Mouse (Mus musculus) midbrain, embryonic 16.5 days (tissue): ENCODE results near the gene Lrrc32. TPM values are rescaled to one million over a fixed set of nuclear protein-coding genes. Genes with fewer than 3 reads are reported as not detected.

Experiments used
- ATAC-seq: fragments of 200-750 bp; cut with Nextera tagmentation; 2 replicates; pipeline ENCODE4 v1.8.0; 2017; ENCODE audit warnings: moderate TSS enrichment
- H3K27ac ChIP-seq: fragments of 300-500 bp; sonication (generic); 2 replicates; pipeline ENCODE4 v1.5.1; 2014; ENCODE audit warnings: mild to moderate bottlenecking, low read length, mixed read lengths
- H3K27me3 ChIP-seq: fragments of 300-500 bp; sonication (generic); 2 replicates; pipeline ENCODE4 v1.6.1; 2014; ENCODE audit warnings: low read depth, low read length, mixed read lengths; ENCODE audit not compliant: control insufficient read depth, insufficient read depth
- H3K36me3 ChIP-seq: fragments of 300-500 bp; sonication (generic); 2 replicates; pipeline ENCODE4 v1.6.1; 2014; ENCODE audit warnings: mild to moderate bottlenecking, low read length, moderate library complexity, mixed read lengths; ENCODE audit not compliant: control insufficient read depth, insufficient read depth
- H3K4me1 ChIP-seq: fragments of 300-500 bp; sonication (generic); 2 replicates; pipeline ENCODE4 v1.6.1; 2014; ENCODE audit warnings: mild to moderate bottlenecking, low read length, mixed read lengths; ENCODE audit not compliant: control insufficient read depth, insufficient read depth
- H3K4me2 ChIP-seq: fragments of 300-500 bp; sonication (generic); 2 replicates; pipeline ENCODE4 v1.6.1; 2014; ENCODE audit warnings: mild to moderate bottlenecking, low read length, mixed read lengths
- H3K4me3 ChIP-seq: fragments of 300-500 bp; sonication (generic); 2 replicates; pipeline ENCODE4 v1.5.1; 2014; ENCODE audit warnings: low read depth, mild to moderate bottlenecking, low read length, moderate library complexity, mixed read lengths
- H3K9ac ChIP-seq: fragments of 300-500 bp; sonication (generic); 2 replicates; pipeline ENCODE4 v1.6.1; 2014; ENCODE audit warnings: low read depth, low read length, mixed read lengths
- H3K9me3 ChIP-seq: fragments of 300-500 bp; sonication (generic); replicated peaks from 2 replicates; pipeline ENCODE4 v1.6.1; 2014; ENCODE audit warnings: mild to moderate bottlenecking, low read length, mixed read lengths; ENCODE audit not compliant: control insufficient read depth, poor library complexity, severe bottlenecking
- WGBS: fragments of 180-500 bp; shearing (Covaris S2); extraction: QIAGEN DNeasy Blood & Tissue Kit; methylation state at CpG from one replicate; pipeline ENCODE4 v1.1.7; 2014; 5-methylcytosine and 5-hydroxymethylcytosine counted together
- polyA plus RNA-seq: library from polyadenylated mRNA; unstranded; fragments of >200 nt; fragmentation: Nextera tagmentation; extraction: Ambion mirVana; gene quantifications from 2 replicates; pipeline ENCODE4 v1.2.1, GENCODE M21; 2015

Lrrc32 gene
- polyA plus RNA-seq, 1 experiment from 2014 or later = 4.6 TPM

- H3K9me3 ChIP-seq = no peaks in the 10 kb centered on the region
- H3K27ac ChIP-seq = no peak overlapping the region
- 90% methylated on average over 6 of the region's 6 CpGs for WGBS
- ATAC-seq = no peak
- no peaks in the 10 kb centered on the region for H3K27me3 ChIP-seq
- no peak overlapping the region for H3K9ac ChIP-seq
- no peaks in the 10 kb centered on the region for H3K36me3 ChIP-seq
- peaks cover 7% of the 10 kb centered on the region; the same call in 1 of the 2 replicates for H3K4me1 ChIP-seq
- no peak overlapping the region for H3K4me3 ChIP-seq
- H3K4me2 ChIP-seq = no peak overlapping the region
Observed at GRCm38 (mm10) chr7:98535191-98535590, 46.1 kb downstream of the Lrrc32 start.

GRCm38 (mm10) chr7:98535882-98536281, 46.8 kb downstream of the Lrrc32 start:
- Histone ChIP-seq H3K9me3 (no peaks in the 10 kb centered on the region), H3K27ac (no peak overlapping the region), H3K4me1 (peaks cover 7% of the 10 kb centered on the region; the same call in 1 of the 2 replicates), H3K9ac (no peak overlapping the region), H3K4me3 (no peak overlapping the region), H3K27me3 (no peaks in the 10 kb centered on the region), H3K4me2 (no peak overlapping the region), H3K36me3 (no peaks in the 10 kb centered on the region)
- ATAC-seq = no peak
- 84% methylated on average over 4 of the region's 4 CpGs for WGBS

DNA sequence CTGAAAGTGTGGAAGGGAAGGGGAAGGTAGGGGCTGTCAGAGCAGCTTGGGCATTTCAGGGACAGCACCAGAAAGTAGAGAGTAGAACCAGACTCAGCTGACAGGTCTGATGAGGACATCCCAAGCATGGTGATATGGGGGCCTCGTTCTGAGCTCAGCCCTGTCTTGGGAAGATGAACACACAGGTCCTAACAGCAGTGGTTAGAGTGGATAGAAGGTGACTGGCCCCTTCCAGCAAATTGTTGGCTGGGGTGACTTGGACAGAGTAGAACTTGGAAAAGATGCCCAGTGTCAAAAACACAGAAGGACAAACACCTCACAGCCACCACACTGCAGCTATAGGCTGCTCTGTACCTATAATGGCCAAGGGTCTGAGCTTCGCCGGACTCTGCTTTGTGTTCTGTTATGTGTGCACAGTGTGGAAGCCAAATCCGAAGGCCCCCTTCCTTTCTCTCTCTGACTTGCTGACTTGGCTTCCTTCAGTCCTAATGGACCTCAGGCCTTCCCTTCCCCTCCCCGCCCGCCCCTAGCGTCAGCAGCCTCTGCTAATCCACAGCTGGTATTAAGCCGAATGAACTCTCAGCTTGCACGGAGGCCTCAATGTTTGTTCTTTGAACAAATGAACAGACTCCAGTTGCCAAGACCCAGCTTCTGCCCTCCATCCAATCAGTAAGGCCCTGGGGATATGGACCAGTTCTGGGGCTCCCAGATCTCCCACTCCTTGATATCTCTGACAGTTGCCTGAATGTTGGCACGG, 48.3 kb downstream of the Lrrc32 start:
- ATAC-seq = peak; percentile 68
- H3K27ac ChIP-seq = peak overlapping the region; percentile 33; the same call in 1 of the 2 replicates
- peaks cover 7% of the 10 kb centered on the region; the same call in 1 of the 2 replicates for H3K4me1 ChIP-seq
- no peaks in the 10 kb centered on the region for H3K9me3 ChIP-seq
- no peak overlapping the region for H3K4me2 ChIP-seq
- H3K4me3 ChIP-seq = no peak overlapping the region
- 18% methylated on average over 10 of the region's 10 CpGs for WGBS
- H3K9ac ChIP-seq = no peak overlapping the region
- H3K36me3 ChIP-seq = no peaks in the 10 kb centered on the region
- no peaks in the 10 kb centered on the region for H3K27me3 ChIP-seq

GRCm38 (mm10) chr7:98537967-98538573, 49.0 kb downstream of the Lrrc32 start:
- no peak overlapping the region for H3K9ac ChIP-seq
- H3K36me3 ChIP-seq = no peaks in the 10 kb centered on the region
- H3K4me3 ChIP-seq = no peak overlapping the region
- peak overlapping the region; percentile 33; the same call in 1 of the 2 replicates for H3K27ac ChIP-seq
- H3K4me2 ChIP-seq = no peak overlapping the region
- H3K27me3 ChIP-seq = no peaks in the 10 kb centered on the region
- peaks cover 7% of the 10 kb centered on the region; the same call in 1 of the 2 replicates for H3K4me1 ChIP-seq
- 0 out of 2 replicates have a peak, but pooled peaks have one; percentile 16 for ATAC-seq
- whole genome bisulfite sequencing = 9% methylated on average over 8 of the region's 8 CpGs
- no peaks in the 10 kb centered on the region for H3K9me3 ChIP-seq

- Histone ChIP-seq H3K4me1 (peaks cover 7% of the 10 kb centered on the region; the same call in 1 of the 2 replicates), H3K4me2 (no peak overlapping the region), H3K9ac (no peak overlapping the region), H3K27me3 (no peaks in the 10 kb centered on the region), H3K9me3 (no peaks in the 10 kb centered on the region), H3K36me3 (no peaks in the 10 kb centered on the region), H3K4me3 (no peak overlapping the region), H3K27ac (no peak overlapping the region)
- no peak for ATAC-seq
- WGBS = 62% methylated on average over 2 of the region's 2 CpGs
Observed at GRCm38 (mm10) chr7:98540879-98541278, 51.8 kb downstream of the Lrrc32 start.

DNA sequence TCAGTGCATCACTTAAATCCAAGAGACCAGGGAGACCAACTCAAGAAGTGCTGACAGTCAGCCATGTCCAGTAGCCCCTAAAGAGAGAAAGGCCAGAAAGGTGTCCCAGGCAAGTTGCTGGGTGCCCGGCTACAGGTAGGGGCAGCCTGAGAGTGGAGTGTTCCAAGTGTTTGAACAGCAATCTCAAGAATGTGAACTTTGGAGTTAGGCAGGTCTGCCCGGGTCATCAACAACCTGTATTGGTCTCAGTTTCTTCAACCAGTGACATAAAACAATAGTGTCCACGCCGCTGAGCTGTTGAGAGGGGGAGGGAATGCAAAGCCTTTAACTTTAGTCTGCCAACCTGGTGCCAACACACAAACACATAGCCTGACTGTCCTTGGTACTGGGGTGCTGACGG, 52.5 kb downstream of the Lrrc32 start:
- H3K9ac ChIP-seq = no peak overlapping the region
- H3K9me3 ChIP-seq = no peaks in the 10 kb centered on the region
- WGBS = 98% methylated on average over 5 of the region's 5 CpGs
- H3K27ac ChIP-seq = no peak overlapping the region
- H3K36me3 ChIP-seq = no peaks in the 10 kb centered on the region
- H3K4me2 ChIP-seq = no peak overlapping the region
- peaks cover 7% of the 10 kb centered on the region; the same call in 1 of the 2 replicates for H3K4me1 ChIP-seq
- no peak for ATAC-seq
- no peak overlapping the region for H3K4me3 ChIP-seq
- H3K27me3 ChIP-seq = no peaks in the 10 kb centered on the region

- H3K36me3 ChIP-seq = no peaks in the 10 kb centered on the region
- H3K27ac ChIP-seq = no peak overlapping the region
- ATAC-seq = no peak
- H3K4me3 ChIP-seq = no peak overlapping the region
- H3K4me1 ChIP-seq = peaks cover 7% of the 10 kb centered on the region; the same call in 1 of the 2 replicates
- H3K27me3 ChIP-seq = no peaks in the 10 kb centered on the region
- H3K9ac ChIP-seq = no peak overlapping the region
- WGBS = 99% methylated on average over 3 of the region's 3 CpGs
- no peaks in the 10 kb centered on the region for H3K9me3 ChIP-seq
- H3K4me2 ChIP-seq = no peak overlapping the region
Observed at GRCm38 (mm10) chr7:98542267-98542666, 53.2 kb downstream of the Lrrc32 start.

GRCm38 (mm10) chr7:98542731-98543142, 53.7 kb downstream of the Lrrc32 start:
- no peaks in the 10 kb centered on the region for H3K27me3 ChIP-seq
- ATAC-seq = no peak
- H3K9ac ChIP-seq = no peak overlapping the region
- no peak overlapping the region for H3K4me2 ChIP-seq
- no peaks in the 10 kb centered on the region for H3K9me3 ChIP-seq
- 82% methylated on average over 6 of the region's 6 CpGs for WGBS
- peaks cover 6% of the 10 kb centered on the region; the same call in 1 of the 2 replicates for H3K4me1 ChIP-seq
- no peaks in the 10 kb centered on the region for H3K36me3 ChIP-seq
- no peak overlapping the region for H3K27ac ChIP-seq
- H3K4me3 ChIP-seq = no peak overlapping the region

- ATAC-seq = no peak
- 55% methylated on average over 11 of the region's 11 CpGs for WGBS
- Histone ChIP-seq H3K4me2 (no peak overlapping the region), H3K9ac (no peak overlapping the region), H3K27me3 (no peaks in the 10 kb centered on the region), H3K9me3 (no peaks in the 10 kb centered on the region), H3K27ac (no peak overlapping the region), H3K4me1 (no peaks in the 10 kb centered on the region), H3K36me3 (no peaks in the 10 kb centered on the region), H3K4me3 (no peak overlapping the region)
Observed at GRCm38 (mm10) chr7:98543853-98544370, 54.8 kb downstream of the Lrrc32 start.
